Mouse (Mus musculus): ENCODE measurements around the gene Actl10. TPM values are rescaled to one million over a fixed set of nuclear protein-coding genes. Genes with fewer than 3 reads are reported as not detected.

Actl10 gene
- polyA plus RNA-seq, 1 experiment from 2014 or later: 0.52 TPM

- H3K27me3 ChIP-seq: no peaks in the 10 kb centered on the region
- no peak overlapping the region for H3K4me3 ChIP-seq
- H3K36me3 ChIP-seq: peaks cover 8% of the 10 kb centered on the region; the same call in 1 of the 2 replicates
- peak overlapping the region; percentile 46 for H3K27ac ChIP-seq (replicated peaks)
- no peaks in the 10 kb centered on the region for H3K9me3 ChIP-seq
- no peak for ATAC-seq (ENCODE audit: low FRiP score, low read depth)
- peaks cover 23% of the 10 kb centered on the region for H3K4me1 ChIP-seq (replicated peaks)
- WGBS: 49% methylated on average over 17 of the region's 17 CpGs
- H3K4me2 ChIP-seq: no peak overlapping the region
- no peak overlapping the region for H3K9ac ChIP-seq
Measured at GRCm38 (mm10) chr2:154584931-154585601, 33.5 kb downstream of the Actl10 start.

GRCm38 (mm10) chr2:154586405-154586804 is 34.8 kb downstream of the Actl10 start:
- Histone ChIP-seq H3K4me3 (no peak overlapping the region), H3K27ac (replicated peaks) (no peak overlapping the region), H3K4me1 (replicated peaks) (peaks cover 23% of the 10 kb centered on the region), H3K4me2 (no peak overlapping the region), H3K9ac (no peak overlapping the region), H3K9me3 (no peaks in the 10 kb centered on the region), H3K27me3 (no peaks in the 10 kb centered on the region), H3K36me3 (peaks cover 8% of the 10 kb centered on the region; the same call in 1 of the 2 replicates)
- ATAC-seq (ENCODE audit: low FRiP score, low read depth): no peak; the same call in 1 of the 2 replicates
- WGBS: 78% methylated on average over 5 of the region's 5 CpGs

GRCm38 (mm10) chr2:154589051-154589450 is 37.5 kb downstream of the Actl10 start:
- Histone ChIP-seq H3K36me3 (peaks cover 8% of the 10 kb centered on the region; the same call in 1 of the 2 replicates), H3K4me1 (replicated peaks) (peaks cover 19% of the 10 kb centered on the region), H3K4me2 (no peak overlapping the region), H3K9me3 (no peaks in the 10 kb centered on the region), H3K4me3 (no peak overlapping the region), H3K27me3 (no peaks in the 10 kb centered on the region), H3K27ac (replicated peaks) (no peak overlapping the region), H3K9ac (no peak overlapping the region)
- WGBS: 81% methylated on average over 4 of the region's 4 CpGs
- no peak for ATAC-seq (ENCODE audit: low FRiP score, low read depth)

- 94% methylated on average over 3 of the region's 3 CpGs for WGBS
Measured at GRCm38 (mm10) chr2:154591239-154591638, 39.7 kb downstream of the Actl10 start.

GRCm38 (mm10) chr2:154593025-154593424 is 41.4 kb downstream of the Actl10 start:
- H3K36me3 ChIP-seq: no peaks in the 10 kb centered on the region
- H3K27me3 ChIP-seq: no peaks in the 10 kb centered on the region
- no peak overlapping the region for H3K27ac ChIP-seq (replicated peaks)
- no peak overlapping the region for H3K4me2 ChIP-seq
- WGBS: 66% methylated on average over 3 of the region's 3 CpGs
- H3K9ac ChIP-seq: no peak overlapping the region
- no peaks in the 10 kb centered on the region for H3K4me1 ChIP-seq (replicated peaks)
- H3K9me3 ChIP-seq: no peaks in the 10 kb centered on the region
- H3K4me3 ChIP-seq: no peak overlapping the region
- no peak for ATAC-seq (ENCODE audit: low FRiP score, low read depth)

More at GRCm38 (mm10) chr2:154591239-154591638, 39.7 kb downstream of the Actl10 start:
- Histone ChIP-seq H3K27ac (replicated peaks) (no peak overlapping the region), H3K4me3 (no peak overlapping the region), H3K36me3 (peaks cover 8% of the 10 kb centered on the region; the same call in 1 of the 2 replicates), H3K4me1 (replicated peaks) (no peaks in the 10 kb centered on the region), H3K27me3 (no peaks in the 10 kb centered on the region), H3K9me3 (no peaks in the 10 kb centered on the region), H3K4me2 (no peak overlapping the region), H3K9ac (no peak overlapping the region)
- ATAC-seq (ENCODE audit: low FRiP score, low read depth): no peak

GRCm38 (mm10) chr2:154595775-154596174 is 44.2 kb downstream of the Actl10 start:
- Histone ChIP-seq H3K4me3 (no peak overlapping the region), H3K4me1 (replicated peaks) (no peaks in the 10 kb centered on the region), H3K9me3 (no peaks in the 10 kb centered on the region), H3K9ac (no peak overlapping the region), H3K27ac (replicated peaks) (no peak overlapping the region), H3K4me2 (no peak overlapping the region), H3K36me3 (no peaks in the 10 kb centered on the region), H3K27me3 (no peaks in the 10 kb centered on the region)
- 75% methylated on average over 5 of the region's 5 CpGs for WGBS
- ATAC-seq (ENCODE audit: low FRiP score, low read depth): no peak

GRCm38 (mm10) chr2:154597399-154597798 is 45.8 kb downstream of the Actl10 start:
- ATAC-seq (ENCODE audit: low FRiP score, low read depth): no peak
- Histone ChIP-seq H3K4me2 (no peak overlapping the region), H3K4me3 (no peak overlapping the region), H3K27ac (replicated peaks) (no peak overlapping the region), H3K9me3 (no peaks in the 10 kb centered on the region), H3K27me3 (no peaks in the 10 kb centered on the region), H3K4me1 (replicated peaks) (peaks cover 2% of the 10 kb centered on the region), H3K36me3 (no peaks in the 10 kb centered on the region), H3K9ac (no peak overlapping the region)
- 89% methylated on average over 3 of the region's 3 CpGs for WGBS

GRCm38 (mm10) chr2:154600586-154600985 is 49.0 kb downstream of the Actl10 start:
- Histone ChIP-seq H3K4me3 (no peak overlapping the region), H3K27ac (replicated peaks) (no peak overlapping the region), H3K36me3 (no peaks in the 10 kb centered on the region), H3K9me3 (no peaks in the 10 kb centered on the region), H3K4me1 (replicated peaks) (peaks cover 18% of the 10 kb centered on the region), H3K9ac (no peak overlapping the region), H3K27me3 (no peaks in the 10 kb centered on the region), H3K4me2 (no peak overlapping the region)
- no peak for ATAC-seq (ENCODE audit: low FRiP score, low read depth)
- 73% methylated on average over 6 of the region's 6 CpGs for WGBS

GRCm38 (mm10) chr2:154601324-154601723 is 49.7 kb downstream of the Actl10 start:
- H3K27ac ChIP-seq (replicated peaks): no peak overlapping the region
- H3K27me3 ChIP-seq: no peaks in the 10 kb centered on the region
- 82% methylated on average over 3 of the region's 3 CpGs for WGBS
- ATAC-seq (ENCODE audit: low FRiP score, low read depth): no peak
- peaks cover 18% of the 10 kb centered on the region for H3K4me1 ChIP-seq (replicated peaks)
- H3K36me3 ChIP-seq: no peaks in the 10 kb centered on the region
- H3K4me2 ChIP-seq: no peak overlapping the region
- no peak overlapping the region for H3K4me3 ChIP-seq
- no peak overlapping the region for H3K9ac ChIP-seq
- H3K9me3 ChIP-seq: no peaks in the 10 kb centered on the region

Other genes with a start within 250 kb of the Actl10 start
- gene Bpifb9b, start 244.5 kb upstream of the Actl10 start, polyA plus RNA-seq (2015; fragmentation: Nextera tagmentation; extraction: Ambion mirVana): not detected in 2 replicates
- 12.8 and 13.2 TPM in 2 replicates for gene Cdk5rap1, start 178.8 kb upstream of the Actl10 start, polyA plus RNA-seq (2015; fragmentation: Nextera tagmentation; extraction: Ambion mirVana)
- 13.0 and 13.7 TPM in 2 replicates for gene Snta1, start 143.7 kb upstream of the Actl10 start, polyA plus RNA-seq (2015; fragmentation: Nextera tagmentation; extraction: Ambion mirVana)
- 48.0 and 50.8 TPM in 2 replicates for gene Cbfa2t2, start 115.3 kb upstream of the Actl10 start, polyA plus RNA-seq (2015; fragmentation: Nextera tagmentation; extraction: Ambion mirVana)
- gene 1700003F12Rik, start 4.7 kb upstream of the Actl10 start, polyA plus RNA-seq (2015; fragmentation: Nextera tagmentation; extraction: Ambion mirVana): 1.7 and 2.7 TPM in 2 replicates
- gene Necab3, start 7.1 kb downstream of the Actl10 start, polyA plus RNA-seq (2015; fragmentation: Nextera tagmentation; extraction: Ambion mirVana): 20.3 and 21.4 TPM in 2 replicates
- 8.4 and 8.6 TPM in 2 replicates for gene E2f1, start 18.1 kb downstream of the Actl10 start, polyA plus RNA-seq (2015; fragmentation: Nextera tagmentation; extraction: Ambion mirVana)
- 16.9 and 18.6 TPM in 2 replicates for gene Pxmp4, start 51.9 kb downstream of the Actl10 start, polyA plus RNA-seq (2015; fragmentation: Nextera tagmentation; extraction: Ambion mirVana)
- gene Zfp341, start 61.5 kb downstream of the Actl10 start, polyA plus RNA-seq (2015; fragmentation: Nextera tagmentation; extraction: Ambion mirVana): 2.0 and 2.7 TPM in 2 replicates
- 0.76 and 0.79 TPM in 2 replicates for gene 4930519P11Rik, start 61.7 kb downstream of the Actl10 start, polyA plus RNA-seq (2015; fragmentation: Nextera tagmentation; extraction: Ambion mirVana)
- 26.4 and 32.0 TPM in 2 replicates for gene Chmp4b, start 99.9 kb downstream of the Actl10 start, polyA plus RNA-seq (2015; fragmentation: Nextera tagmentation; extraction: Ambion mirVana)
- not detected in 2 replicates for gene Gm14214, start 218.3 kb downstream of the Actl10 start, polyA plus RNA-seq (2015; fragmentation: Nextera tagmentation; extraction: Ambion mirVana)
- gene Raly, start 239.3 kb downstream of the Actl10 start, polyA plus RNA-seq (2015; fragmentation: Nextera tagmentation; extraction: Ambion mirVana): 26.9 and 29.4 TPM in 2 replicates
- 0.99 and 1.2 TPM in 2 replicates for gene a, start 239.6 kb downstream of the Actl10 start, polyA plus RNA-seq (2015; fragmentation: Nextera tagmentation; extraction: Ambion mirVana)

All from hindbrain, embryonic 15.5 days (tissue).